Mouse (Mus musculus) MEL-GATA-1-ER (cell line): ENCODE measurements at regions not wholly inside any gene's neighbourhood (a gene's known extent, or its start where the extent isn't known, plus 50 kb on each side); places are given as distances from the start of the nearest gene placed in this dataset.
"Not testable (repeated sequence)": the region's sequence is repeated elsewhere in the genome, so short reads cannot be mapped to it uniquely, and the experiment has no call there.

Experiments used
- DNase-seq: peaks from one replicate; pipeline ENCODE4 v3.0.0-alpha.2; 2012; ENCODE audit warnings: low read depth; ENCODE audit errors: extremely low read depth

- no peak for DNase-seq
Observed at GRCm38 (mm10) chr17:60268846-60269245, 1255.7 kb upstream of the Nudt12 start.

DNA sequence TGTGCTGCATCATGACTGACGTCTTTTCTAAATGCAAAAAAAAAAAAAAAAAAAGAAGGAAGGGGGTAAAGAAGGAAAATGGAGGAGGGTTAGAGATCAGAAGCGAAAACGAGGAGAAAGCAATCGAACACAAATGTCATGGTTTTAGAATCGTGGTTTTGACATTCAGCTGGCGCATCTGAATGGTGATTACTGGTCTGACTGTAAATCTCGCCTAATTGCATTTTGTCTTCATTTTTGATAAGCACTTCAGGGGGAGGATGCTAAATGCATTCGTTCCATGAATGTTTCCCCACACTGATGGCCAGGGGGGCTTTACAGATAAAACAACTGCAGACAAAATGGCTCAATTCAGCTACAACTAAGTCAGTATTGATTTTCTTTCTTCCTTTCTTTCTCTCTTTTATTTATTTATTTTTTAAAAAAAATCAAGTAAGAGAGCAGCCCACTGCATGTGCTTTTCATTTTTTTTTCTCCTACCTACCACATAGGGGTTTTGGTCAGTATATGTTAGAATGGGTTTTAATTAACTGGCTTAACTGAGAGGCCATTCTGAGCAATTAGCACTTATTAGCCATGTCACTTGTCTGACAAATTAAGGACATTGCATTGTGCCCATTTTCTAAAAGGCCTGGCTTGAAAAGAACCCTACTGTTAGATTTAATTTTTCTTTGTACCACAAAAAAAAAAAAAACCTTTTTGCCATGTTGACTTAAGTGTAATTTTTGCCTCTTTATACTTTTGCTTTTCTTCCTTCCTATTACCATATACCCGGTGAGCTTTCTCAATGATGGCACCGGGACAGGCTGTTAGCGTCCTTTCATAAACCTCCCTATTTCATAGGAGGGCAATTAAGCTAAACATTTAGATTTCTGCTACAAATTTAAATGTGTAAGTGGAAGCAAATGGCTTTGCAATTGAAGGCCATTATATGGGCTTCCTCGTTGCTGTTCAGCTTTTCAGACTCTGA, 1254.4 kb upstream of the Nudt12 start:
- DNase-seq, result no peak

GRCm38 (mm10) chr17:60255338-60255737, 1242.2 kb upstream of the Nudt12 start:
- not testable (repeated sequence) for DNase-seq

DNA sequence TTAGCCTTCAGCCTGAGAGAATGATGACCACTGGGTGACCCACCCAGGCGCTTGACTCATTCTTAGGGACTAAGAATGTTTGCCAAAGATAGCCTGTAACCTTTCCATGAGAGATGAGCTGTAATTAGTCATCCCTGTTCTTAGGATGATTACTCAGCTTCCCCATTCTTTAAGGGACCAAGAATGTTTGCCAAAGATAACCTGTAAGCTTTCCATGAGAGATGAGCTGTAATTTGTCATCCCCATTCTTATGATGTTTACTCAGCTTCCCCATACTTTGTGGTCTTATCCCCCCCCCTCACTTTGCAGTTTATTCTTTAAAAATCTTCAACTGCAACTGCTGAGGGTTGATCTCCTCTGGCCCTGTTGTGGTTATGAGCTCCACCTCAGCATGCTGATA, 1236.8 kb upstream of the Nudt12 start:
- DNase-seq, result peak; percentile 6

DNA sequence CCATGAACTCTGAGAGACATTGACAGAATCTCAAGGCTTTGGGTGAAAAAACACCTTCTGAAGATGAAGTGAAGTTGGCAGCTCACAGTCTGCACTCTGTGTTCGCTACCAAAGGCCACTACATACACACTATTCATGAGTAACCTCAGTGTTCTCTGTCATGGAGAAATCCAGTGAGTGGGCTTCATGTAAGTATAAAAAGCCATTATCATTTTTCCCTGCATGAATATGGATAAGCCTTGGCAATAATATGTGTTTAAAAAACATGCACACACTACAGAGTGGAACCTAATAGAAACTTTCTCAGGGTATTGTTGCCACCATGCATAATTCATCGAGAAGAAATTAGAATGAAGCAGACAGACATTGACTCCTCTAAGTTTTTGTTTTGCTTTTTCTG, 1221.3 kb upstream of the Nudt12 start:
- no peak for DNase-seq

- no peak for DNase-seq
Observed at GRCm38 (mm10) chr17:60197004-60197403, 1183.8 kb upstream of the Nudt12 start.

DNA sequence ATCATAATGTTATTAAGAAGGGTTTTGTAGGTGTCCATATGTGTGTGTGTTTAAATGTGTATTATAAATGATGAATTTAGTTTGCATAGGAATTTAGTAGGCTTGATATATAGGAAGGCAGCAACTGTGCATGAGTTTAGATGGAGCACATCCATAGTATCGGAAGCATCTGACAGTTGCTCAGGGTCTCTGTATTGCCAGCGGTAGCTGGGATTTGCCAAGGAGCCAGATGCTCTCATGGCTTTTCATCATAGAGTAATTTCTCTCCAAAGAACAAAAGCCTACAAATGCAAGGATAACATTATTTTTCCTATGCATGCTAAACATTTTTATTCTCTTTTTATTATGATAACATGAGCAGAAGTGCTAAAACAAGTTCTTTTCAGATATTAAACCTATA, 1168.1 kb upstream of the Nudt12 start:
- no peak for DNase-seq

DNA sequence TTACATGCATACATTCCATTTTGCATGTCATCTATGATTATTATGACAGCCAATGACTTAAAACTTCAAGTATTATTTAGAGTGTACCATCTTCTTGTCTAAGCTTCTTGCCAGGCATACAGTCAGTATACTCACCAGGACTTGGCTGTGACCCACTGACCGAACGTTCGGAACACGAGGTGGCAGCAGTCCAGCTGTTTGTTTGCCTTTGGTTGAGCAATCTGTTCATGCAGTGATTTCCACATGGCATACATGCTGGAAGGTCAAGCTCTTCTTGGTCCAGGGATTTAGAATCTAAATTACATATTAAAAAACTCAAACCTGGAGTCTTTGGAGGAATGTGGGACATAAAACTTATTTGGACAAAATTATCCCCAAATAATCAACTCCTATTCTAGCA, 1167.5 kb upstream of the Nudt12 start:
- DNase-seq, result no peak

- no peak for DNase-seq
Observed at GRCm38 (mm10) chr17:60165592-60165991, 1152.4 kb upstream of the Nudt12 start.

- no peak for DNase-seq
Observed at GRCm38 (mm10) chr17:60130589-60130988, 1117.4 kb upstream of the Nudt12 start.

- DNase-seq, result no peak
Observed at GRCm38 (mm10) chr17:60098763-60099162, 1085.6 kb upstream of the Nudt12 start.
